Comparison of ENCODE assay signal across 27 mouse cellular contexts in genomic region chr5:137411235-137411634, GRCm38 (mm10).
"Had no signal": no experiment of that assay in that cellular context is flagged by ENCODE, and none has a peak within 500 bp of the region (broad histone marks: within the 10 kb centered on the region; RNA-seq: fewer than 3 reads in every experiment).

No protein-coding gene starts in this region.

- H3K36me3 ChIP-seq: limb, embryonic 12.5 days; limb, embryonic 15.5 days; liver, embryonic 12.5 days; liver, embryonic 13.5 days; liver, embryonic 15.5 days; midbrain, embryonic 10.5 days; midbrain, embryonic 12.5 days; midbrain, embryonic 13.5 days; midbrain, embryonic 15.5 days; neural tube, embryonic 12.5 days; neural tube, embryonic 13.5 days had no signal

- H3K27me3 ChIP-seq: limb, embryonic 12.5 days; limb, embryonic 15.5 days; liver, embryonic 12.5 days; liver, embryonic 13.5 days; liver, embryonic 15.5 days; midbrain, embryonic 12.5 days; midbrain, embryonic 13.5 days; midbrain, embryonic 15.5 days; neural tube, embryonic 12.5 days; neural tube, embryonic 13.5 days had no signal

- H3K9ac ChIP-seq: limb, embryonic 12.5 days; limb, embryonic 15.5 days; liver, embryonic 12.5 days; liver, embryonic 13.5 days; liver, embryonic 14.5 days; liver, embryonic 15.5 days; liver, postnatal 0 days; lung, embryonic 14.5 days; midbrain, embryonic 12.5 days; midbrain, embryonic 13.5 days; midbrain, embryonic 15.5 days; neural tube, embryonic 12.5 days; neural tube, embryonic 13.5 days had no signal

- H3K9me3 ChIP-seq: limb, embryonic 12.5 days; limb, embryonic 15.5 days; liver, embryonic 12.5 days; liver, embryonic 13.5 days; liver, embryonic 15.5 days; megakaryocyte, embryonic 14.5 days; midbrain, embryonic 10.5 days; midbrain, embryonic 12.5 days; midbrain, embryonic 13.5 days; midbrain, embryonic 15.5 days; neural tube, embryonic 12.5 days; neural tube, embryonic 13.5 days had no signal

- DNase-seq: layer of hippocampus, postnatal 36 days; left cerebral cortex, postnatal 4 days; liver; liver, embryonic 13.5 days; liver, postnatal 0 days; lung, embryonic 14.5 days; lung, postnatal 14 days; lung, postnatal 36 days; midbrain, embryonic 14.5 days had no signal

- H3K4me3 ChIP-seq: left cerebral cortex, adult 2 months; limb, embryonic 12.5 days; limb, embryonic 15.5 days; liver, embryonic 12.5 days; liver, embryonic 13.5 days; liver, embryonic 15.5 days; megakaryocyte, embryonic 14.5 days; midbrain, embryonic 10.5 days; midbrain, embryonic 12.5 days; midbrain, embryonic 13.5 days; midbrain, embryonic 15.5 days; myocyte; neural tube, embryonic 12.5 days; neural tube, embryonic 13.5 days had no signal

- ATAC-seq: liver, embryonic 12.5 days; liver, postnatal 0 days; midbrain, embryonic 13.5 days; midbrain, embryonic 15.5 days; midbrain, embryonic 16.5 days had no signal

- H3K4me2 ChIP-seq: limb, embryonic 12.5 days; limb, embryonic 15.5 days; liver, embryonic 11.5 days; liver, embryonic 12.5 days; liver, embryonic 13.5 days; liver, embryonic 15.5 days; lung, embryonic 14.5 days; midbrain, embryonic 11.5 days; midbrain, embryonic 12.5 days; midbrain, embryonic 13.5 days; midbrain, embryonic 15.5 days; neural tube, embryonic 12.5 days; neural tube, embryonic 13.5 days had no signal

- H3K27ac ChIP-seq: left cerebral cortex, adult 2 months; limb, embryonic 12.5 days; limb, embryonic 15.5 days; liver, embryonic 12.5 days; liver, embryonic 13.5 days; liver, embryonic 14.5 days; liver, embryonic 15.5 days; macrophage; midbrain, embryonic 10.5 days; midbrain, embryonic 12.5 days; midbrain, embryonic 13.5 days; midbrain, embryonic 15.5 days; neural tube, embryonic 12.5 days; neural tube, embryonic 13.5 days had no signal

- H3K4me1 ChIP-seq: limb, embryonic 15.5 days had no signal
